Mouse (Mus musculus): ENCODE measurements at regions not wholly inside any gene's neighbourhood (a gene's known extent, or its start where the extent isn't known, plus 50 kb on each side); places are given as distances from the start of the nearest gene placed in this dataset.

DNA sequence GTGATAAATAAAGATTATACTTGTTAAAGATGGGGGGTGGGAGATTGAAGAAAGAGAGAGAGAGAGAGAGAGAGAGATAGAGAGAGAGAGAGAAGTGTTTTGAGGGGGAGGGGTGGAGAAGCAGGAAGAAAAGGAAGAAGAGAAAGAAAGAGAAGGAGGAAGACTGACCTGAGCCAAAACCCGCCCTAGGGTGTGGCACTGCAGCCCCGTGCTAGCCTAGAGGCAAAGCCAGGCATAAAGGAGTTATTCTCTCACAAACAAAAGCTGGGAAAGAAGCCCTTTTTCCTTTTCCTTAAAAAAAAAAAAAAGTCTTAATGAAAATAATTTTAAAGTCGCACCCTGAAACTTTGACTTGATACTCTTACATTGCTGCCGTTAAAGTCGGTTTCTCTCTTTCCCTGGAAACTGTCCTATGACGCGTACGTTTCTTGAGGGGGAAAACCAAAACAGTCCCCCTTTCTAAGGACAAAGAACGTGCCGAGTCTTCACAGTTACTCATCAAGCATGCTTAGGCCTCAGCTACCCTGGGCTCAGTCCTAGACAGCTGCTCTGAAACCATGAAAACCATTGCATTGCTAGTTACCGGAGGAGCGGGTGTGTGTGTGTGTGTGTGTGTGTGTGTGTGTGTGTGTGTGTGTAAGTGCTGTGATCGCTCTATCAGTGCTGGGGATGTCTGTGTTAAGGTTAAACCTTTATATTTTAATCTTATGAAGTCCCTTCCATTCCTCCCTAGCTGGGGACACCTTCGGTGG is 53.6 kb upstream of the Klf3 start:
- no peak for DNase-seq (ENCODE audit: low read depth, low spot score)

DNA sequence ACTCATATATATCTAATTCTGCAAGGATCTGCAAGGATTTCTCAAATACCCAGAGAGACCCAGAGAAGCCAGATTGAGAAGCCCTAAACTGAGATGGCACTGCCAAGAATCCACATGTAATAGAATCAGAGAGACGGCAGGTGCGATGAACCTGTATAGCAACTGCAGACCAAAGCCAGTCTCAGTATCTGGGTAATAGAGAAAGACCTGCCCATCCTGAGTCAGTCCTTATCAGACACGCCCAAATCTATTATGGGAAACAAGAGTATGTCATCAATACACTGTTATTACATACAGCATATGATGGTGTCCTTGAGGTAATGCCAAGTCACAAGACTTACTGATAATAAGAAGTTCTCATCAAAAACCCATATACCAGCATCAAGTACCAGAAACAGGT is 52.8 kb upstream of the Klf3 start:
- no peak for DNase-seq (ENCODE audit: low read depth, low spot score)
- no peaks in the 10 kb centered on the region for H3K27me3 ChIP-seq (ENCODE audit: control insufficient read depth, insufficient read depth, low read length, poor library complexity, severe bottlenecking)

More for the DNA sequence above, 53.6 kb upstream of the Klf3 start:
- Histone ChIP-seq H3K27me3 (ENCODE audit: control insufficient read depth, insufficient read depth, low read length, poor library complexity, severe bottlenecking) (no peaks in the 10 kb centered on the region), H3K36me3 (ENCODE audit: control insufficient read depth, insufficient read depth, low read length, poor library complexity, severe bottlenecking) (no peaks in the 10 kb centered on the region)

DNA sequence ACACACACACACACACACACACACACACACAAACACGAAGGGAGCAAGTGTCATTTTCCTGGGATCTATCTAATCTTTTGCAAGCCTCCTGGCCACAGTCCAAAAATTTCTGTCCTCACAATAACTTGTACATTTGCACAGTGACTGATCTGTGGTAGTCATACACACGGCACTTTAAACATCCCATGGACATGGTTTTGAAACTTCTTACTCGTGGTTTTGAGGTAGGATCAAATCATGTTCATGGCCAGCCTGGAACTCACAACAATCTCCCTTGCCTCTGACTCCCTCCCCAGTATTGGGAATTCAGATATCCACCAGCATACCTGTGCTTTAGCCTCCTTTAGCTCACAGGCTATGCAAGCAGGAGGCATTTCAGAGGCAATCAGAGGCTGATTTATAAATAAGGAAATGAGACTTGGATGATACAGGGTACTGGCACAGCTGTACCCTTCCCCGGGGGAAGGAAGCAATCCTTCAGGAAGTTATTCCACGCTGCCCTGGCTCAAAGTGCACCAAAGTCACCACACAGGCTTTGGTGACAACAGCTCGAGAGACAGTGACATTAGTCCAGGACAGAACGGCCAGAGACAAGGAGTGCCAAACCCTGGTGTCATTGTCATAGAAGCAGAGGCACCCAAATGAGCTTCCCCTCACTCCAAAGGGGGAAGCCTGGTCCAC is 52.1 kb upstream of the Klf3 start:
- H3K36me3 ChIP-seq (ENCODE audit: control insufficient read depth, insufficient read depth, low read length, poor library complexity, severe bottlenecking) = no peaks in the 10 kb centered on the region
- no peaks in the 10 kb centered on the region for H3K27me3 ChIP-seq (ENCODE audit: control insufficient read depth, insufficient read depth, low read length, poor library complexity, severe bottlenecking)
- DNase-seq (ENCODE audit: low read depth, low spot score) = peak; percentile 17

More for the DNA sequence above, 52.8 kb upstream of the Klf3 start:
- no peaks in the 10 kb centered on the region for H3K36me3 ChIP-seq (ENCODE audit: control insufficient read depth, insufficient read depth, low read length, poor library complexity, severe bottlenecking)

DNA sequence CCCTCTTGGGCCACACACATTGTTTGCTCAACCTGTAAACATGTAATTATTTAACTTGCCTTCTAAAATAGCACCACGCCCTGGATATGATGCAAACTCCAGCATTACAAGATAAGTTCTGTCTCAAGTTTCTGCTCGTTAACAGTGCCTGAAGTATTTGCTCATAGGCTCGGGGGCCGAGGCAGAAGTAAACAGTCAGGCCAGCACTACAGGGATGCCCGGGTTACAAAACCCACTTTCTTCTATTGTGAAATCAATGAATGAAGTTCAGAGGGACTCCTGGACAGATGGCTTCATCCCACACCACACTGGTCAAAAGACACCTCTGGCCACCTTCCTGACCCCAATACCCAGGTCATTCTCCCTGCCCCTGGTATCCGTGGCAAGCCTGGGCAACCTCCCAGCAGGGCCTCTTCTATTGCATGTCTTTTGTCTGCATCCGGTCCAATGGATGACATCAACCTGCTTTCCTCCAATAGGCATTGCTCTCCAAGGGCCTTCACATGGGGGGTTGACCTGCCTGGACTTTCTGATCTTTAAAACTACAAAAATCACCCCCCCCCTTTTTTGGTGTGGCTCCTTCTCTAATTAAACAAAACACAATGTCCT is 49.9 kb upstream of the Klf3 start:
- DNase-seq (ENCODE audit: low read depth, low spot score) = no peak
- Histone ChIP-seq H3K27me3 (ENCODE audit: control insufficient read depth, insufficient read depth, low read length, poor library complexity, severe bottlenecking) (no peaks in the 10 kb centered on the region), H3K36me3 (ENCODE audit: control insufficient read depth, insufficient read depth, low read length, poor library complexity, severe bottlenecking) (no peaks in the 10 kb centered on the region)
